Mouse (Mus musculus): ENCODE data around the gene Kcnq1. TPM values are rescaled to one million over a fixed set of nuclear protein-coding genes. Genes with fewer than 3 reads are reported as not detected.

Gene Kcnq1
- polyA plus RNA-seq, 1 experiment, result 0.01 TPM

DNA sequence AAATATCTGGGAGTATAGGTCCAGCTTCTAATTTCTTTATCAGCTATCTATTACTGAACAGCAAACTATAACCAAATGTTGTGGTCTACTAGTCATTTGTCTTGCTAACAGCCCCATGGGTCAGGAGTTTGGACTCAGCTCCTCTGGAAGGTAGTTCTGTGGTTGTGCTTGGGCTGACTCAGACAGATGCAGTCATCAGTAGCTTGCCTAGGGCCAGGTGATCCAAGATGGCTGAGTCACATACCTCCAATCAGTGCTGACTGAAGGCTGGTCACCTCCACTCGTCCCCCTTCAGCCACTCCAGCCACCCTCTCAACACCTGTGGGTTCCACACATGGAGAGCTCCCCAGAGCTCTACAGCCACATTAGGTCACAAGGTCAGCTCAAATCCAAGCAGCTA, 250.9 kb downstream of the Kcnq1 start:
- Histone ChIP-seq H3K36me3 (ENCODE audit: control insufficient read depth) (no peaks in the 10 kb centered on the region), H3K27me3 (ENCODE audit: control insufficient read depth) (0 out of 2 replicates have a peak, but pooled peaks cover 2% of the 10 kb centered on the region), H3K4me1 (ENCODE audit: control insufficient read depth) (no peaks in the 10 kb centered on the region), H3K4me3 (replicated peaks) (no peak overlapping the region), H3K9me3 (ENCODE audit: control insufficient read depth, low read length) (no peaks in the 10 kb centered on the region)
- TF ChIP-seq GATA1 (IDR thresholded peaks at IDR 0.05; ENCODE audit: low read length), result no peak
- no peak for TF ChIP-seq TAL1 (IDR thresholded peaks at IDR 0.05; ENCODE audit: low read length)

DNA sequence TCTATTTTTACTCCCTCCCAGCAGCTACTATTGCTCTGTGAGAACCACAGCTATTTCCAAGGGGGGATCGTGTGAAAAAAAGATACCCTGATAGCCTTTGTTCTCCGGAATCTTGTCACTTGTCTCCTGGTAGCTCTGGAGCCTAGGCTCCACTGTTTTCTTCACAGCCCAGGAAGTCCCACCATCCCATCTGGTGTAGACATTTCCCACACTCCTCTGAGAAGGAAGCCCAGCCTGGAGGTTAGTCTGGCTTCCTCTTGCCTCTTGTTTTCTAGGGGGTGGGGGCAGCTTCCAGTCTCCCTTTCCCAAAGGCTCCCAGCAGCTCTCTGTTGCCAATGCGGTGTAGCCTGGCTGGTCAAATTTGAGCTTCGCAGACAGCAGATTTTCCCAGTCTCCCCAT, 251.7 kb downstream of the Kcnq1 start:
- 0 out of 2 replicates have a peak, but pooled peaks cover 2% of the 10 kb centered on the region for H3K27me3 ChIP-seq (ENCODE audit: control insufficient read depth)
- TF ChIP-seq TAL1 (IDR thresholded peaks at IDR 0.05; ENCODE audit: low read length), result no peak
- TF ChIP-seq GATA1 (IDR thresholded peaks at IDR 0.05; ENCODE audit: low read length), result no peak
- H3K9me3 ChIP-seq (ENCODE audit: control insufficient read depth, low read length), result no peaks in the 10 kb centered on the region
- no peaks in the 10 kb centered on the region for H3K4me1 ChIP-seq (ENCODE audit: control insufficient read depth)
- no peaks in the 10 kb centered on the region for H3K36me3 ChIP-seq (ENCODE audit: control insufficient read depth)
- H3K4me3 ChIP-seq (replicated peaks), result no peak overlapping the region

DNA sequence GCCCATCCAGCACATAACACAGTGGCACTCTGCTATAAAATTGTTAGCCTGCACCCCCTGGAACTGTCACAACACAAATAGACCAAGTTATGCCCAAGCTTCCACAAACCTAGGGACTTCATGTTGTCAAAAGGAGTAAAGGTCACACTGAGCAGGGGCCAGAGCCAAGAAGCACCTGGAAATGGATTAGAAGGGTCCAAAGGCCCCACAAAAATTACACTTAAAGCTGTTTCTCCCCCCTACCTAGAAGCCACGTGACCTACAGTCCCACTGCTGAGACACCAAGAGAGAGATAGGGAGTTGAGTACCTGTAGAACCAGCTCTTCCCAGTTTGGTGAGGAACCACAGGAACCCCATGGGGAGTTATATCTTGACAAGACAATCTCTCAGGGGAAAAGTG, 253.6 kb downstream of the Kcnq1 start:
- TF ChIP-seq TAL1 (IDR thresholded peaks at IDR 0.05; ENCODE audit: low read length) (no peak), GATA1 (IDR thresholded peaks at IDR 0.05; ENCODE audit: low read length) (no peak)
- H3K4me1 ChIP-seq (ENCODE audit: control insufficient read depth), result no peaks in the 10 kb centered on the region
- no peak overlapping the region for H3K4me3 ChIP-seq (replicated peaks)
- H3K9me3 ChIP-seq (ENCODE audit: control insufficient read depth, low read length), result no peaks in the 10 kb centered on the region
- 0 out of 2 replicates have a peak, but pooled peaks cover 2% of the 10 kb centered on the region for H3K27me3 ChIP-seq (ENCODE audit: control insufficient read depth)
- no peaks in the 10 kb centered on the region for H3K36me3 ChIP-seq (ENCODE audit: control insufficient read depth)

DNA sequence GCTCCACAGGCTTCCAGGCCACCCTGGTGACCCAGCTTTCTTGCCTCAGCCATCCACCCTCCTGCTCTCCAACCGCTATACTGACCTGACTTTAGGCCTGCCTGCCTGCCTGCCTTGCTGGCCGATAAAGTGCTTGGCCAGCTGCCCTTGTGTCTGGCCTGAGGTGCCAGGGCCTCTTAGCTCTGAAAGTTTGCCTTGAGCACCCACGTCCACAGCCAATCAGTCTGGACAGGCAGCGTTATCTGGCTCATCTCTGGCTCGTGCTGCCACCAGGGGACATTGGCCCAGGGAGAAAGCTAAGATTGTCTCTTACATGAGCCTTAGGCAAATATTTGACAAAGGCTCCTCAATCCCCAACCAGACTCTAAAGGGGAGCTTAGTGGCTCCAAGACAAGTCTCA, 254.6 kb downstream of the Kcnq1 start:
- Histone ChIP-seq H3K4me1 (ENCODE audit: control insufficient read depth) (no peaks in the 10 kb centered on the region), H3K27me3 (ENCODE audit: control insufficient read depth) (0 out of 2 replicates have a peak, but pooled peaks cover 2% of the 10 kb centered on the region), H3K36me3 (ENCODE audit: control insufficient read depth) (no peaks in the 10 kb centered on the region), H3K4me3 (replicated peaks) (no peak overlapping the region), H3K9me3 (ENCODE audit: control insufficient read depth, low read length) (no peaks in the 10 kb centered on the region)
- TF ChIP-seq TAL1 (IDR thresholded peaks at IDR 0.05; ENCODE audit: low read length) (no peak), GATA1 (IDR thresholded peaks at IDR 0.05; ENCODE audit: low read length) (no peak)

DNA sequence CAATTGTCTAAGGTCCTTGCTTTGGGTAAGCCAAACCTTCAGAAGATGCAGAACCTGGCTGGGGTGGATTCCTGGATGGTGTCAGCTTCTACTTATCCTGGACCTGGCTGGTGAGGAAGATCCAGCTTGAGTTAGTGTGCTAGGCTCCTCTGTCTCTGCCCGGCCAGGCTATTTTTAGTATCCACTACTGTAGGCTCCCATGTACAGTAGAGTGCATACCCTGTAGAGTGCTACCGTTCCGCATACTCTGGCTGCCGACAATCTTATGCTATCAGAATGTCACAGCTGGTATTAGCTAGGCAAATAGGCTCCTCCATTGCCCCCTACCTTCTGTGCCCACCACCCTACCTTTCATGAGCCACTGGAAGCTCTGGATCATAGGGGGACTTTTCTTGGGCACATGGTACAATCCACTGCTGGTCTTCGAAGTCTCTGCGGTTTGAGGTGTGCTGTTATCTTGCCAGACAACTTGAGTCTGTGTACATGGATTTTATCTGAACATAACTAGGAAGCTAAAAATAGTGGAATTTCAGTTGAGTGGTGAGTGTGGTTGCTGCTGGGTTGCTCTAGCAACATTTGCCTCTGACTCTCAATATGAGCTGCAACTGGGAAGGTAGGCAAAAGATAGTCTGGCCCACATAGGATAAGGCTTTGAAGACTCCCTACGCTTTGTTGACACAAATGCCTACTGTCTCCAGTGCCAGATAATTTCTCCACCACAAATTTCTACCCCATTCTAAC, 258.1 kb downstream of the Kcnq1 start:
- Histone ChIP-seq H3K4me3 (replicated peaks) (no peak overlapping the region), H3K36me3 (ENCODE audit: control insufficient read depth) (no peaks in the 10 kb centered on the region), H3K27me3 (ENCODE audit: control insufficient read depth) (no peaks in the 10 kb centered on the region), H3K4me1 (ENCODE audit: control insufficient read depth) (no peaks in the 10 kb centered on the region), H3K9me3 (ENCODE audit: control insufficient read depth, low read length) (no peaks in the 10 kb centered on the region)
- no peak for TF ChIP-seq TAL1 (IDR thresholded peaks at IDR 0.05; ENCODE audit: low read length)
- no peak for TF ChIP-seq GATA1 (IDR thresholded peaks at IDR 0.05; ENCODE audit: low read length)

DNA sequence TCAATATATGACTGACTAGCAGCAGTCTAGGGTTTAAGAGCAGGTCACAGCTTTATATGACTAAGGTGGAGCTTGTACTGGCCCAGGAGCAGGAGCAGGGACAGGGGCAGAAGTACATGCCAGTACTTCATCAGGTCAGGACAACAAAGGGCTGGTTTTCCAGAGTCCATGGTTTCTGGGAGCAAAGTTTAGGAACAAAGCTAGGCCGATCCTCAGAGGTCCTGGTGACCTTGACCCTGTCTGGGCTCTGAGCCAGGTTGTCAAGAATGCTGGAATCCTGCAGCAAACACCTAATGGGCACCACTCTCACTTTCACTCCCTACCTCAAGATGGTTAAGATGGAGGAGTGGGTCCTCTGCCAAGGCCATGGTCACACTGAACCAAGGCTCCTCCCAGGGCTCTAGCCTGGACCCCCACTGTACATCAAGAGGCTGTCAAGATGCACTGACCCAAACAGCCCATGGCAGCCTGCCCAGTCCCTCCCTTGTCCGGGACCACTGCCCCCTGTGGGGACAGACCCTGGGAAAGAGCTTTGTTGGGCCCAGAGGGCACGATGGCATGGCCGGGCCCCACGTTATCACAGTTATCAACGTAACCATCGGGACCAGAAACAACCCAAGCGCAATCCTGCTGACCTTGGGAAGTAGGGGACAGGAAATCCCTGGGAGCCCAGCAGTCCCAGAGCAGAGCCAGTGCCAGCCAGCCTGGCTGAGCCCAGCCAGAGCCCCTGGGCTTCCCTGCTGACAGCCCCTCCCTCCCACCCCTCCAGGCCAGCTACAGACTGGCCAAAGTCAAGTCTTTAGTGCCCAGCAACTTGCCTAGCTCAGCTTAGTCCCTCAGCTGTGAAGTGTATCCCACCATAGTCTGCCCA, 259.0 kb downstream of the Kcnq1 start:
- Histone ChIP-seq H3K9me3 (ENCODE audit: control insufficient read depth, low read length) (no peaks in the 10 kb centered on the region), H3K4me1 (ENCODE audit: control insufficient read depth) (no peaks in the 10 kb centered on the region), H3K36me3 (ENCODE audit: control insufficient read depth) (no peaks in the 10 kb centered on the region), H3K4me3 (replicated peaks) (no peak overlapping the region), H3K27me3 (ENCODE audit: control insufficient read depth) (no peaks in the 10 kb centered on the region)
- TF ChIP-seq GATA1 (IDR thresholded peaks at IDR 0.05; ENCODE audit: low read length) (no peak), TAL1 (IDR thresholded peaks at IDR 0.05; ENCODE audit: low read length) (no peak)

DNA sequence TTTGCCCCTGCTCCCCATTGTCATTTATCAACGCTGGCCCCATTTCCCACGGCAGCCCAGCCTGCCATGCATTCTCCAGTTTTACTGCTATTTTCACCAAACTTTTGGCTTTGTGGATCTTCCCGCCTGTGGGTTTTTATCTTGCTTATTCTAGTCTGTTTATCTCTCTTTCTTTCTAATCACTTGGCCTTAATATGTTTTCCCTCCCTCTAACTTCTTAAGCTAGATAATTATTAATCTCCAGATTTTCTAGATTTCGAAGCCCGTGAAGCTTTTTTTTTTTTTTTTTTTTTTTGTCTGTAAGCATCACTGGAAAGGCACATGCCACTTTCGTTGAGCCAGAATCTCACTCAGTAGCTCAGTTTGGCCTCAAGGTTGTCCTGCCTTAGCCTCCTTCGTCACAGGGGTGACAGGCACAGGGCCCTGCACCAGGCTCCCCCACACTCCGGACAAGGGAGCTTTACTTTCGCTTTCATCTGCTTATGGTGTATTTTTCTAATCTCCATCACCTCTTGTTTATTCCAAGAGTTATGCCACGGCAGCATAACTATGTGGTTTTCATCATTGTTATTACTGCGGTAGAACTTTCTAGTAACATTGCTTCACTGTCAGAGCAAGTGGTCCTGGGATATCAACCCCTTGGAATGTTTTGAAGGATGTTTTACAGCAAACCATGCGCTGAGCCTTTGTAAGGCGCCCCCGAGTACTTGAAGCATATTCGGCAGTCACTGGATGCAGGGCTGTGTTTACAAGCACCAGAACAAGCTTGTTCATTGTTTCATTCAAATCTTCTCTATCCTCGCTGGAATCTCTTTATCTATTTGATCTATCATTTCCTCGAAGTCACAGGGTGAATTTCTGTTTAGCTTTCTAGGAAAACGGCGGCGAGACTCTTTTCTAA, 261.5 kb downstream of the Kcnq1 start:
- H3K36me3 ChIP-seq (ENCODE audit: control insufficient read depth), result no peaks in the 10 kb centered on the region
- no peak overlapping the region for H3K4me3 ChIP-seq (replicated peaks)
- H3K9me3 ChIP-seq (ENCODE audit: control insufficient read depth, low read length), result no peaks in the 10 kb centered on the region
- no peaks in the 10 kb centered on the region for H3K27me3 ChIP-seq (ENCODE audit: control insufficient read depth)
- no peaks in the 10 kb centered on the region for H3K4me1 ChIP-seq (ENCODE audit: control insufficient read depth)
- no peak for TF ChIP-seq TAL1 (IDR thresholded peaks at IDR 0.05; ENCODE audit: low read length)
- no peak for TF ChIP-seq GATA1 (IDR thresholded peaks at IDR 0.05; ENCODE audit: low read length)

DNA sequence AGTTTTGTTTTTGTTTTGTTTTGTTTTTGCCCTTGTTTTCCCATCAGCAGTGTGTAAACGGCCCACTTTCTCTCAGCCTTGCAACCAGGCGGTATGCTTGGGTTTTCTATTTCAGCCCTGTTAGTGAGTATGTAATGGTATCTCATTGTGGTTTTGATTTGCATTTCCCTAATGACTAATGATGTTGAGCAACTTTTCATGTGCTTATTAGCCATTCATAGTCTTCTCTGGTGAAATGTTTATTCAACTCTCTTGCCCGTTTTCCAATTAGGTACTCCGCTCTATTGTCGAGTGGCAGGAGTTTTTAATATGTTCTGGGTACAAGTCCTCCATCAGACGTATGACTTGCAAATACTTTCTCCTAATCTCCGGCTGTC, 262.1 kb downstream of the Kcnq1 start:
- Histone ChIP-seq H3K36me3 (ENCODE audit: control insufficient read depth) (no peaks in the 10 kb centered on the region), H3K4me3 (replicated peaks) (no peak overlapping the region), H3K9me3 (ENCODE audit: control insufficient read depth, low read length) (no peaks in the 10 kb centered on the region), H3K27me3 (ENCODE audit: control insufficient read depth) (no peaks in the 10 kb centered on the region), H3K4me1 (ENCODE audit: control insufficient read depth) (no peaks in the 10 kb centered on the region)
- TF ChIP-seq GATA1 (IDR thresholded peaks at IDR 0.05; ENCODE audit: low read length) (no peak), TAL1 (IDR thresholded peaks at IDR 0.05; ENCODE audit: low read length) (no peak)
